Mouse (Mus musculus) gonadal fat pad, adult 2 months (tissue): ENCODE measurements around the gene Grin2c. TPM values are rescaled to one million over a fixed set of nuclear protein-coding genes. Genes with fewer than 3 reads are reported as not detected.

Experiments
- DNase-seq: peaks from one replicate; pipeline ENCODE4 v3.0.0-alpha.2; 2012; ENCODE audit warnings: low read depth
- polyA plus RNA-seq: library from polyadenylated mRNA; depleted of rRNA; stranded (reverse); fragments of >200 nt; gene quantifications from 2 replicates; pipeline ENCODE4 v1.2.3, GENCODE M21; 2012

The Grin2c gene
- polyA plus RNA-seq, 1 experiment = not detected

- DNase-seq = no peak
Measured at GRCm38 (mm10) chr11:115231924-115232323, 35.1 kb downstream of the Grin2c start.

GRCm38 (mm10) chr11:115231168-115231915 is 35.7 kb downstream of the Grin2c start:
- DNase-seq = no peak

GRCm38 (mm10) chr11:115229021-115229930 is 37.8 kb downstream of the Grin2c start:
- DNase-seq = no peak

- no peak for DNase-seq
Measured at GRCm38 (mm10) chr11:115228430-115228829, 38.6 kb downstream of the Grin2c start.

GRCm38 (mm10) chr11:115227640-115228039 is 39.4 kb downstream of the Grin2c start:
- no peak for DNase-seq

GRCm38 (mm10) chr11:115226811-115227491 is 40.1 kb downstream of the Grin2c start:
- DNase-seq = no peak

- DNase-seq = no peak
Measured at GRCm38 (mm10) chr11:115225301-115225700, 41.7 kb downstream of the Grin2c start.

- DNase-seq = no peak
Measured at GRCm38 (mm10) chr11:115224889-115225288, 42.2 kb downstream of the Grin2c start.

GRCm38 (mm10) chr11:115223877-115224276 is 43.2 kb downstream of the Grin2c start:
- no peak for DNase-seq

- DNase-seq = no peak
Measured at GRCm38 (mm10) chr11:115223451-115223850, 43.6 kb downstream of the Grin2c start.

GRCm38 (mm10) chr11:115222570-115222969 is 44.5 kb downstream of the Grin2c start:
- no peak for DNase-seq

- no peak for DNase-seq
Measured at GRCm38 (mm10) chr11:115222077-115222476, 45.0 kb downstream of the Grin2c start.

GRCm38 (mm10) chr11:115219685-115220084 is 47.4 kb downstream of the Grin2c start:
- DNase-seq = no peak

GRCm38 (mm10) chr11:115219263-115219662 is 47.8 kb downstream of the Grin2c start:
- DNase-seq = peak; percentile 56

- no peak for DNase-seq
Measured at GRCm38 (mm10) chr11:115217439-115218410, 49.3 kb downstream of the Grin2c start.

- DNase-seq = no peak
Measured at GRCm38 (mm10) chr11:115215123-115215522, 51.9 kb downstream of the Grin2c start.

- DNase-seq = no peak
Measured at GRCm38 (mm10) chr11:115212116-115212515, 54.9 kb downstream of the Grin2c start.

- no peak for DNase-seq
Measured at GRCm38 (mm10) chr11:115209958-115210357, 57.1 kb downstream of the Grin2c start.

GRCm38 (mm10) chr11:115208776-115209732 is 58.0 kb downstream of the Grin2c start:
- no peak for DNase-seq

- DNase-seq = no peak
Measured at GRCm38 (mm10) chr11:115208126-115208525, 58.9 kb downstream of the Grin2c start.
